Mouse (Mus musculus): ENCODE measurements around the gene Gng3.

The Gng3 gene

DNA sequence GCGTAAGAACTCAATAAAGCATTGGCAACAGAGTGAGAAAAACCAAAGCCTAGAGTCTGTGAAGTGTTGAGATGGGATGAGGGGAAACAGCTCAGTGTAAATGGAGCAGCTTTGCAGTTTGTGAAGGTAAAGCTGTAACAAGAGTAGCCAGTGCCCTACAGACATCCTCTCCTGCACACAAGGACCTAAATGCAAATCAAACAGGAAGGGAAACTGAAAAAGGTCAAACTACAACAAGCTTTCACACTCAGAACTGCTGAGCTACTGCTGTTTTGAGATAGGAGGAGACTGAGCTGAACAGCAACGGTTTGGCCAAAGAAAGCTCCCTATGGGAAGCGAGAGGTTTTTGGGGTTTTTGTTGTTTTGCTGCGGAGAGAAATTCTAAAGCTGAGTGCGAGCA lies 32.2 kb downstream of the Gng3 start:
- DNase-seq (ENCODE audit: low read depth, low spot score) = no peak

- no peak for DNase-seq (ENCODE audit: low read depth, low spot score)
These were observed 34.9 kb downstream of the Gng3 start for GRCm38 (mm10) chr19:8803879-8804660.

DNA sequence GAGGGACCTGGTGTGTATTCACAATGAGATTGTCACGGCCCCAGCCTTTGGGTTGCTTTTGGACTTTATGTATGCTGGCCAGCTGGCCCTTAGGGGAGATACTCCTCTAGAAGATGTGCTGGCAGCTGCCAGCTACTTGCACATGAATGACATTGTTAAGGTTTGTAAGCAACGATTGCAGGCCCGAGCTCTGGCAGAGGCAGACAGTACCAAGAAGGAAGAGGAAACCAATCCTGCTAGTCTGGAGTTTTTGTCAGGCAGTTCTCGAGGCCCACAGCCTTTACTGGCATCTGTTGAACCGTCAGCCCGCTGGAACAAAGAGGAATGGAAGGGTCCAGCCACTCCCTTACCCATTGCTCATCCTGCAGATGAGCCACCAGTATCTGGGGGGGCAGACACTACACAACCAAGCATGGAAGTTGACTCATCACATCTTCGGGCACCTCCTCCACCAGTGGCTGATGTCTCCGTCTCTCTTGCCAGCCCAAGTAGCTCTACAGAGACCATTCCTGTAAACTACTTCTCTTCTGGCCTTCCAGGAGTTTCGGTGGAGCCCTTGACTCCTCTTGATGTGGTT lies 35.7 kb downstream of the Gng3 start:
- DNase-seq (ENCODE audit: low read depth, low spot score) = no peak

DNA sequence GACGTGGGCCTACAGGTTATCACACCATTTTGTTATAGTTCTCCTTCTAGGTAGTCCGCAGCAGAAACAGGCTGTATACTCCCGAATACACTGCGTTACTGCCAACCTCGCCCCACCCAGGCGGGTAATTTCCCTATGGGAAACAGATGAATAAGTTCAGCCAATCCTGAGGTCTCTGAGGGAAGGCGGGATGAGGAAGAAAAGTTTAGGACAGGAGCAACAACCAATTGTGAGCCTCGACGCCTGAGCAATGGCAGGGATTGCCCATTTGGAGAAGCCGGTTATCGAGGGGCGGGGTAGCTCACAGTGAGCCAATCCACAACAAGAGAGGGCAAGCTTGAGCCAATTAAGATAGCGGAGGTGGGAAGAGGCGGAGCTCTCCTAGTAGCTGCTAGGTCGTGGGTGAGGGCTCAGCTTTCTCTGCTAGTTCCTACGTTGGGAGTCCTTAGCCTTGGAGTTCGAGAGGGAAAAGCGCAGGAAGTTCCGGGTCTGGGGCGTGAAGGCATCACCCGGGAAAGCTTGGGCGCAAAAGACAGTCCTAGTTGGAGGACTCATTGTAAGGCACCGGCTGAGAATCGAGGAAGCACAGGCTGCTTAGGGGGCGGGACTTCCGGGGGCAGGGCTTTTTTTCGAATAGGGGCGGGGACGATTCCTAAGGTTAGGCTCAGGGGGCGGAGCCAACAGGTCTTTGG lies 36.7 kb downstream of the Gng3 start, which contains the start of gene Zbtb3:
Gene Zbtb3 (plus strand): TSS at position 426 of the 692 bp plus-strand sequence.
- DNase-seq (ENCODE audit: low read depth, low spot score) = peak; percentile 97

DNA sequence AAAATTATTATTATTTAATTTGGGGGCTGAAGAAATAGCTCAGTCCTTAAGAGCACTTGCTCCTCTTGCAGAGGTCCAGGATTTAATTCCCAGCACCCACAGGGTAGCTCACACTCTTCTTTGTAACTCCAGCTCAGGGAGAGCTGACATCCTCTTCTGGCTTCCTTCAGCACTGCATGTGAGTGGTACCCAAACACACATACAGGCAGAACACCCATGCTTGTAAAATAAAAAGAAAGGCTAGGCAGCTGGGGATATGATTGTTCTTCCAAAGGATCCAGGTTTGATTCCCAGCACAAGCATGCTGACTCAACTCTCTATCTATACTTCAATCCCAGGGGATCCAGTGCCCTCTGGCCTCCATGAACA lies 40.1 kb downstream of the Gng3 start:
- DNase-seq (ENCODE audit: low read depth, low spot score) = no peak

GRCm38 (mm10) chr19:8798264-8798946 lies 40.6 kb downstream of the Gng3 start, which contains the start of gene Polr2g:
TSS of gene Polr2g (minus strand) at chr19:8798577.
- DNase-seq (ENCODE audit: low read depth, low spot score) = peak; percentile 95

GRCm38 (mm10) chr19:8790171-8790570 lies 48.8 kb downstream of the Gng3 start:
- no peak for DNase-seq (ENCODE audit: low read depth, low spot score)

DNA sequence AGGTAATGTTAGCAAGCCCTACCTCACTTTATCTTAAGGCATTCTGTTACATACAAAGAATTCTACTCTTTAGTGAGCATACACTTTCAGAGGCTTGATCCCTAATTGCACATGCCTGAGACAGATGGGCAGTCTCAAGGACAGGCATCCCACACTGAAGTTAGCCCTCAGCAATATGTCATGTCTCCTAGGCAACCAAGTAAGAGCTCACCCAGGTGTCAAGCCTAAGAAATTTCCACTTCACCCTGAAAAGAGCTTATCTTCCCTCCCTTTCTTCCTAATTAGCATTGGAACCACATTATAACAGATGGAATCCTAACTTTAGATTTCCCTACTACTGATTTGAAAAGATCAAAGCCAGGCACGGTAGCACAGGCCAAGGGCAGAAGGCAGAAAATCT lies 49.8 kb downstream of the Gng3 start:
- DNase-seq (ENCODE audit: low read depth, low spot score) = no peak

- no peak for DNase-seq (ENCODE audit: low read depth, low spot score)
These were observed 50.5 kb downstream of the Gng3 start for GRCm38 (mm10) chr19:8788521-8788920.

All from skeletal muscle tissue, adult 2 months (tissue).